13 mouse cellular contexts compared by ENCODE assay signal in the genomic region with DNA sequence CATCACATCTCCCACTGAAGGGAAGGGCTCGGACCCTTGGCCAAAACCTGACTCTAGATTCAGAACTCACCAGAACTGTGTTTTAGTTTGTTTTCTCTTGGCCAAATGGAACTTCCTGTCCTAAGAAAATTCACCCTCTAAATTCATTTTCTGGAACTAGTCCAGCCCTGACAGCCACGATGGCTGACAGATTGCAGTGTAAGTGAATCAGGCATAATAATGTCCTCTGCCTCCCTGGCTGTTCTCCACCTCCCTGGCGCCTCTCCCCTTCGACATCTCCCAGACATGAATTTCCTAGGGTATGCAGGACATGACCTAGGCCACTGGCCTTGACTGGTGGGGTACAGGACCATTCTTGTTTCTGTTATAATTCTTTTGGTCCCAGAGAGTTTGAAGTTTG. TPM values are rescaled to one million over a fixed set of nuclear protein-coding genes. Genes with fewer than 3 reads are reported as not detected.
DNase-seq lines count a peak whose midpoint lies in the region; ATAC-seq and TF ChIP-seq lines count a peak whose summit lies in the region.
"Had no signal": no experiment of that assay in that cellular context is flagged by ENCODE, and none has a peak within 500 bp of the region (broad histone marks: within the 10 kb centered on the region; RNA-seq: fewer than 3 reads in every experiment).

No protein-coding gene starts in this region.

- H3K27ac ChIP-seq in heart, adult 2 months: peak overlapping the region; percentile 5
- peak overlapping the region; percentile 83 for H3K27ac ChIP-seq in lung, embryonic 15.5 days
- H3K27ac ChIP-seq: liver, embryonic 15.5 days had no signal

- H3K4me1 ChIP-seq in heart, adult 2 months (ENCODE audit: control insufficient read depth, insufficient read depth, low read length): peaks cover 7% of the 10 kb centered on the region
- H3K4me1 ChIP-seq in lung, embryonic 15.5 days: peaks cover 21% of the 10 kb centered on the region

- H3K9me3 ChIP-seq in lung, embryonic 15.5 days: no peaks in the 10 kb centered on the region
- H3K9me3 ChIP-seq: liver, embryonic 15.5 days had no signal

- DNase-seq in heart, adult 2 months: peak in 1 of 2 experiments; percentile 42
- no peak for DNase-seq in heart, postnatal 4 days
- peak; percentile 38 for DNase-seq in brain, embryonic 14.5 days (ENCODE audit: low read depth)
- DNase-seq in heart, postnatal 14 days: peak; percentile 43 to 48
- no peak for DNase-seq in urinary bladder, adult 2 months (ENCODE audit: low spot score)
- no peak for DNase-seq in right cerebral cortex, postnatal 25 days
- no peak for DNase-seq in adrenal gland, postnatal 10 days
- DNase-seq: adrenal gland, postnatal 25 days; gastrocnemius, postnatal 10 days; right cerebral cortex, adult 18-20 months had no signal

- intact Hi-C loops in heart, adult 2 months (cut with DNase I): no loop called here
- intact Hi-C loops in heart, postnatal 14 days (cut with DNase I): loop anchor here (1.0 to 2.0 kb wide), 2 partner anchors 78 to 206 kb away; no protein-coding TSS in a partner anchor

- WGBS in heart, adult 2 months: 41% methylated on average over 4 of the region's 4 CpGs
- WGBS in lung, embryonic 15.5 days: 41% methylated on average over 4 of the region's 4 CpGs

- TF ChIP-seq POLR2A in heart, adult 2 months (IDR thresholded peaks at IDR 0.05; ENCODE audit: insufficient read depth, low read depth, low read length): no peak
- TF ChIP-seq POLR2A in brain, embryonic 14.5 days (IDR thresholded peaks at IDR 0.05; ENCODE audit: borderline replicate concordance, extremely low read depth, insufficient read depth, insufficient read length, poor library complexity, severe bottlenecking): no peak

- TF ChIP-seq CTCF in heart, adult 2 months (IDR thresholded peaks at IDR 0.05): no peak
- no peak for TF ChIP-seq CTCF in brain, embryonic 14.5 days (IDR thresholded peaks at IDR 0.05; ENCODE audit: borderline replicate concordance, extremely low read depth, insufficient read depth, insufficient read length)

- no peaks in the 10 kb centered on the region for H3K27me3 ChIP-seq in heart, adult 2 months (ENCODE audit: control insufficient read depth, insufficient read depth, low read length)
- no peaks in the 10 kb centered on the region for H3K27me3 ChIP-seq in lung, embryonic 15.5 days
- H3K27me3 ChIP-seq: liver, embryonic 15.5 days had no signal

- no peak overlapping the region for H3K4me3 ChIP-seq in heart, adult 2 months
- no peak overlapping the region for H3K4me3 ChIP-seq in lung, embryonic 15.5 days
- H3K4me3 ChIP-seq: liver, embryonic 15.5 days; myocyte had no signal

- H3K9ac ChIP-seq in heart, adult 2 months (ENCODE audit: low read depth, low read length): no peak overlapping the region
- H3K9ac ChIP-seq in lung, embryonic 15.5 days: no peak overlapping the region
- H3K9ac ChIP-seq: liver, embryonic 15.5 days had no signal

- no peaks in the 10 kb centered on the region for H3K79me2 ChIP-seq in heart, adult 2 months (replicated peaks; ENCODE audit: control insufficient read depth, insufficient read depth, low read length)

- peak; percentile 15 for ATAC-seq in lung, embryonic 15.5 days (ENCODE audit: borderline replicate concordance, extremely low read depth, low FRiP score, low TSS enrichment)

- TF ChIP-seq EP300 in heart, adult 2 months (IDR thresholded peaks at IDR 0.05; ENCODE audit: insufficient read depth, low read depth, low read length): no peak

- no peaks in the 10 kb centered on the region for H3K36me3 ChIP-seq in heart, adult 2 months (ENCODE audit: control insufficient read depth, insufficient read depth, low read length)
- peaks cover 35% of the 10 kb centered on the region for H3K36me3 ChIP-seq in lung, embryonic 15.5 days
- H3K36me3 ChIP-seq: liver, embryonic 15.5 days had no signal

- no peak overlapping the region for H3K4me2 ChIP-seq in lung, embryonic 15.5 days
- H3K4me2 ChIP-seq: liver, embryonic 15.5 days had no signal

RNA-seq across cellular contexts. Expression of a gene that starts 32.0 kb away (rescaled TPM):
- 10 to 100 TPM; 31.9 to 35.3 TPM for total RNA-seq in heart, adult 2 months (2021)
- polyA plus RNA-seq in heart, adult 2 months (2012; rRNA removed): 40.8 and 64.6 TPM in 2 replicates
- 100 to 1,000 TPM in 1 of 2 experiments, 10 to 100 TPM in 1; 95.5 to 116 TPM for total RNA-seq in heart, postnatal 4 days (2021)
- polyA plus RNA-seq in brain, embryonic 14.5 days (2012; rRNA removed): 185 and 217 TPM in 2 replicates
- total RNA-seq in heart, postnatal 14 days (2021): 10 to 100 TPM; 43.5 to 47.6 TPM
- 119 and 123 TPM in 2 replicates for polyA plus RNA-seq in lung, embryonic 15.5 days (2015; fragmentation: Nextera tagmentation; extraction: Ambion mirVana)
- polyA plus RNA-seq in urinary bladder, adult 2 months (2012; rRNA removed): 42.4 and 47.8 TPM in 2 replicates
- total RNA-seq in adrenal gland, postnatal 10 days (2021): 100 to 1,000 TPM in 1 of 2 experiments, 10 to 100 TPM in 1; 80.6 to 113 TPM

Comparison
In these comparisons a context has a peak if more than half of its experiments do, and no peak if none do; other contexts are left out.
1. DNase-seq: peak in brain, embryonic 14.5 days (single experiment) and heart, postnatal 14 days (2 of 2); none in heart, postnatal 4 days (single experiment), urinary bladder, adult 2 months (single experiment), right cerebral cortex, postnatal 25 days (single experiment) and adrenal gland, postnatal 10 days (single experiment).